Mouse (Mus musculus): Measurements from ENCODE around the gene Gm21854.
"Not testable (repeated sequence)": the region's sequence is repeated elsewhere in the genome, so short reads cannot be mapped to it uniquely, and the experiment has no call there.

Gm21854 gene

GRCm38 (mm10) chrY:5656686-5657085 lies at the start of gene Gm21854:
Gm21854 (plus strand) TSS chrY:5656986.
- DNase-seq = not testable (repeated sequence)

Data from kidney, adult 8-10 months (tissue).